Mouse (Mus musculus) limb, embryonic 13.5 days (tissue): Measurements from ENCODE around the gene Phf6. TPM values are rescaled to one million over a fixed set of nuclear protein-coding genes. Genes with fewer than 3 reads are reported as not detected.
"Not testable (repeated sequence)": the region's sequence is repeated elsewhere in the genome, so short reads cannot be mapped to it uniquely, and the experiment has no call there.

Source experiments
- ATAC-seq: fragments of 200-750 bp; cut with Nextera tagmentation; 2 replicates; pipeline ENCODE4 v1.8.0; 2017; ENCODE audit warnings: low read depth, moderate number of reproducible peaks, moderate TSS enrichment; ENCODE audit not compliant: low FRiP score
- H3K27ac ChIP-seq: fragments of 300-500 bp; sonication (generic); 2 replicates; pipeline ENCODE4 v1.5.1; 2015; ENCODE audit warnings: inconsistent platforms, mild to moderate bottlenecking, moderate library complexity
- H3K27me3 ChIP-seq: fragments of 300-500 bp; sonication (generic); 2 replicates; pipeline ENCODE4 v1.6.1; 2015; ENCODE audit warnings: mild to moderate bottlenecking, inconsistent platforms
- H3K36me3 ChIP-seq: fragments of 300-500 bp; sonication (generic); 2 replicates; pipeline ENCODE4 v1.6.1; 2015; ENCODE audit warnings: inconsistent platforms, mild to moderate bottlenecking, moderate library complexity
- H3K4me1 ChIP-seq: fragments of 300-500 bp; sonication (generic); 2 replicates; pipeline ENCODE4 v1.6.1; 2015; ENCODE audit warnings: inconsistent platforms
- H3K4me2 ChIP-seq: fragments of 300-500 bp; sonication (generic); replicated peaks from 2 replicates; pipeline ENCODE4 v1.6.1; 2015; ENCODE audit warnings: inconsistent platforms, mild to moderate bottlenecking, moderate library complexity
- H3K4me3 ChIP-seq: fragments of 300-500 bp; sonication (generic); 2 replicates; pipeline ENCODE4 v1.5.1; 2015; ENCODE audit warnings: moderate library complexity, mild to moderate bottlenecking, inconsistent platforms
- H3K9ac ChIP-seq: fragments of 300-500 bp; sonication (generic); 2 replicates; pipeline ENCODE4 v1.6.1; 2015; ENCODE audit warnings: mild to moderate bottlenecking, inconsistent platforms
- H3K9me3 ChIP-seq: fragments of 300-500 bp; sonication (generic); 2 replicates; pipeline ENCODE4 v1.6.1; 2016; ENCODE audit warnings: inconsistent platforms
- WGBS: fragments of 180-500 bp; shearing (Covaris S2); methylation state at CpG from one replicate; pipeline ENCODE4 v1.1.7; 2015; 5-methylcytosine and 5-hydroxymethylcytosine counted together
- polyA plus RNA-seq: library from polyadenylated mRNA; unstranded; fragments of >200 nt; fragmentation: Nextera tagmentation; extraction: Ambion mirVana; gene quantifications from 2 replicates; pipeline ENCODE4 v1.2.1, GENCODE M21; 2015

Gene Phf6
- 57.4 and 65.6 TPM in 2 replicates for polyA plus RNA-seq

- no peaks in the 10 kb centered on the region for H3K4me1 ChIP-seq
- peak; percentile 99 for ATAC-seq
- H3K9ac ChIP-seq, result peak within 1 kb of the TSS; percentile 85
- peak within 1 kb of the TSS; percentile 63 for H3K4me2 ChIP-seq
- no peaks in the 10 kb centered on the region for H3K27me3 ChIP-seq
- WGBS, result 22% methylated on average over 44 of the region's 54 CpGs
- H3K4me3 ChIP-seq, result peak within 1 kb of the TSS; percentile 65
- H3K36me3 ChIP-seq, result no peaks in the 10 kb centered on the region
- H3K27ac ChIP-seq, result peak within 1 kb of the TSS; percentile 91
- H3K9me3 ChIP-seq, result no peaks in the 10 kb centered on the region
Observed at GRCm38 (mm10) chrX:52911587-52912371, at the start of gene Phf6. Gene Phf6, plus strand, starts transcription at chrX:52912266.

- 52% methylated on average over 2 of the region's 2 CpGs for WGBS
- H3K27me3 ChIP-seq, result peaks cover 3% of the 10 kb centered on the region; the same call in 1 of the 2 replicates
- ATAC-seq, result no peak
- H3K9me3 ChIP-seq, result no peaks in the 10 kb centered on the region
- no peak overlapping the region for H3K4me3 ChIP-seq
- no peaks in the 10 kb centered on the region for H3K36me3 ChIP-seq
- no peak overlapping the region for H3K27ac ChIP-seq
- no peaks in the 10 kb centered on the region for H3K4me1 ChIP-seq
- H3K9ac ChIP-seq, result no peak overlapping the region
- H3K4me2 ChIP-seq, result no peak overlapping the region
Observed at GRCm38 (mm10) chrX:52864126-52864525, 47.9 kb upstream of the Phf6 start.

DNA sequence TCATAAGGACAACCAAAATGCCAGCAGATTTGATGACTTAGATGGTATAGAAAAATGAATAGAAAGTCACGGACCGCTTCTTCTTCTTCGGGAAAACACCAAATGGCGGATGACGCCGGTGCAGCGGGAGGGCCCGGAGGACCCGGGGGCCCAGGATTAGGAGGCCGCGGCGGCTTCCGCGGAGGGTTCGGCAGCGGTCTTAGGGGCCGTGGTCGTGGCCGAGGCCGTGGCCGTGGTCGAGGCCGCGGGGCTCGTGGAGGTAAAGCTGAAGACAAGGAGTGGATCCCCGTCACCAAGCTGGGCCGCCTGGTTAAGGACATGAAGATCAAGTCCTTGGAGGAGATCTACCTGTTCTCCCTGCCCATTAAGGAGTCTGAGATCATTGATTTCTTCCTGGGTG lies 13.6 kb upstream of the Phf6 start:
- H3K36me3 ChIP-seq, ATAC-seq, H3K9ac ChIP-seq, H3K4me3 ChIP-seq, H3K9me3 ChIP-seq, H3K27ac ChIP-seq, H3K27me3 ChIP-seq, H3K4me1 ChIP-seq, H3K4me2 ChIP-seq: not testable (repeated sequence)
- 83% methylated on average over 16 of the region's 27 CpGs for WGBS

GRCm38 (mm10) chrX:52912372-52912728 lies 284 bp downstream of the Phf6 start:
- Histone ChIP-seq H3K4me1 (no peaks in the 10 kb centered on the region), H3K4me3 (peak overlapping the region; percentile 65), H3K9me3 (no peaks in the 10 kb centered on the region), H3K27ac (peak overlapping the region; percentile 91), H3K27me3 (no peaks in the 10 kb centered on the region), H3K9ac (peak overlapping the region; percentile 85), H3K4me2 (peak overlapping the region; percentile 63), H3K36me3 (no peaks in the 10 kb centered on the region)
- peak; percentile 68; the same call in 1 of the 2 replicates for ATAC-seq
- WGBS, result 25% methylated on average over 20 of the region's 26 CpGs

DNA sequence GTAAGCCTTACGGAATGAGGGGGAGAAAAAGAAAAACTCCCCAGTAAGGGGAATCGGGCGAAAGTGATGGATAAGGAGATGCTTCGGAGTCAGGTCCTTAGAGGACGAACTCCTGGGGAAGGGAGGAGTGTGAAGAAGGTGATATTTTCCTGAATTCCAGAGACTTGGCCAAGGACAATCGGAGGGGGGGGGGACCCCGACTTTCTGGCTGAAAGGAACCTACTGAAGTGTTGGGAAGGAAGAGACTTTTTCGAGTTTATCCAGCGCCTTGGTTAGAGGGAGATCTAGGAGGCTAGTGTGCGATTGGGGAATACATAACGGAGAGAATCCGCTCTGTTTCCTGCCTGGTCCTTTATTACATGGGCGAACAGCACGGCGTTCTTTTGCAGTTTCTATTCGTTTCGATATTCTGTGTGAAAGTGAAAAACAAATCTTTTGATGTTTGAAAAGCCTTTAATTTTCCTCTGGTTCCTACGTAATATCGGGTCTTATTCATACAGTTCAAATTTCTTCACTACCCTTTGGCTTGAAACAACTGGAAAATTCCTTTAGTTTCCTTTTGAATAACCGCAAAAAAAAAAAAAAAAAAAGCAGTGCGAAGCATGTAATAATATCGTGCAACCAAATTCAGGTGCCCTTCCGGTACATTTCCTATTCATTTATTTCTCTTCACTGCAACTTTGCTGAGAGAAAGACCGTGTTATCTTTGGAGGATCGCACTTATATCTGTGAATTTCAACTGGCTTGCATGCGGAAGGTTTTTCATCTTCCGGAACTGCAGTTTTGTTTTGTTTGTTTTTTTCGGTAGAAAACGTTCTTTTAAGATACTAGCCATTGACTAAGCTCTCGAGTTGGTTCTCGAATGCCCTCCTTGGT lies 998 bp downstream of the Phf6 start:
- Histone ChIP-seq H3K27me3 (no peaks in the 10 kb centered on the region), H3K27ac (no peak overlapping the region; the same call in 1 of the 2 replicates), H3K4me3 (peak overlapping the region; percentile 65), H3K4me1 (no peaks in the 10 kb centered on the region), H3K9ac (peak overlapping the region; percentile 85), H3K4me2 (peak overlapping the region; percentile 63), H3K9me3 (no peaks in the 10 kb centered on the region), H3K36me3 (no peaks in the 10 kb centered on the region)
- 17% methylated on average over 31 of the region's 31 CpGs for WGBS
- ATAC-seq, result no peak

- Histone ChIP-seq H3K9ac (no peak overlapping the region), H3K36me3 (no peaks in the 10 kb centered on the region), H3K27me3 (no peaks in the 10 kb centered on the region), H3K4me1 (no peaks in the 10 kb centered on the region), H3K4me3 (peak overlapping the region; percentile 65), H3K9me3 (no peaks in the 10 kb centered on the region), H3K27ac (no peak overlapping the region), H3K4me2 (peak overlapping the region; percentile 63)
- ATAC-seq, result no peak
- 55% methylated on average over 4 of the region's 4 CpGs for WGBS
Observed at GRCm38 (mm10) chrX:52913856-52914255, 1.8 kb downstream of the Phf6 start.

DNA sequence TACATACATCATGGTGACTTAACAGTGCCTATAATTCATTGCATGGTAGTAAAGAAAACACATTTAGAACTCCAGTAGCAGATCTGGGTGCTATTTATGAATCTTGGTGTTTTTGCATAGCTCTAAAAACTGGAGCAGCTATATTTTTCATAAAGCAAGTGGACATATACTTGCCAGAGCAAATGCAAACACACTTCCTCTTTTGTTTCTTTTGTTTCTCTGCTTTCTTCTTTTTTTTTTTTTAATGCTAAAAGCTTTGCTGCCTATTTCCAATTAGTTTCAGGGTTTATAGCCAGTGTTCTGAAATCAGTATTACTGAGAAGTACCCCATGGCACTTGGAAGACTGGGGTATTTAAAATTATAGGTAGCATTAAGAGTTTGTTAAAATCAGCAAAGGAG lies 2.6 kb downstream of the Phf6 start:
- no peaks in the 10 kb centered on the region for H3K9me3 ChIP-seq
- no peaks in the 10 kb centered on the region for H3K4me1 ChIP-seq
- H3K4me3 ChIP-seq, result no peak overlapping the region
- H3K27me3 ChIP-seq, result no peaks in the 10 kb centered on the region
- H3K4me2 ChIP-seq, result no peak overlapping the region
- H3K9ac ChIP-seq, result no peak overlapping the region
- no peak overlapping the region for H3K27ac ChIP-seq
- no peak for ATAC-seq
- H3K36me3 ChIP-seq, result no peaks in the 10 kb centered on the region

DNA sequence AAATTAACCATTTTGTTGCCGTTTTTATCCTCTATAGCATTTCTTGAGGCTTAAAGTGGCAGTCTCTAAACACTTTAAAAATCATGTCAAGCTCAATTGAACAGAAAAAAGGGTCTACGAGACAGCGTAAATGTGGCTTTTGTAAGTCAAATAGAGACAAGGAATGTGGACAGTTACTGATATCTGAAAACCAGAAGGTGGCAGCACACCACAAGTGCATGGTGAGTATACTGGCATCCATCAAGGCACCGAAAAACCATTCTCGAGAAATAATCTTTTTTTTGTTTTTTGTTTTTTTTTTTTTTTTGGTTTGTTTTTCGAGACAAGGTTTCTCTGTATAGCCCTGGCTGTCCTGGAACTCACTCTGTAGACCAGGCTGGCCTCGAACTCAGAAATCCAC lies 4.5 kb downstream of the Phf6 start:
- H3K27ac ChIP-seq, result no peak overlapping the region
- no peaks in the 10 kb centered on the region for H3K27me3 ChIP-seq
- peaks cover 3% of the 10 kb centered on the region; the same call in 1 of the 2 replicates for H3K36me3 ChIP-seq
- no peak overlapping the region for H3K4me2 ChIP-seq
- H3K9ac ChIP-seq, result no peak overlapping the region
- WGBS, result 86% methylated on average over 7 of the region's 7 CpGs
- no peak overlapping the region for H3K4me3 ChIP-seq
- no peak for ATAC-seq
- H3K9me3 ChIP-seq, result no peaks in the 10 kb centered on the region
- no peaks in the 10 kb centered on the region for H3K4me1 ChIP-seq

DNA sequence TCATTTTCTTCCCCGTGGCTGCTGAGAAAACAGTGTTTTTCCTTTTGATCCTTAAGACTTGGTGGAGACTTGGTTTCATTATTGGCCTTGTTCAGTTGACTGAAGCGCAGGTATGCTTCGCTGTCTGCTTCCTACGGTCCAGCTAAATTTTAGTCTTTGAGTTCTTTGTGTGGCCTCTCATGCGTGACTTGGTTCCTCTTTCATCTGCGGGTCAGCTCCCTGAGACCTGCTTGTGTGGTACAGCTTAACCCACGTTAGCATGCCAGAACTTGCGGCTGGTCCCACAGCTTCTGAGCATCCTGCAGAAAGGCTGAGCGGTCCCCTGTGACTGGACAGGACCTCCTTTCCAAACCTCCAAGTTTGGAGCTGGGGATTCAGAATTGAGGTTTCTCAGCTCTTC lies 14.7 kb downstream of the Phf6 start:
- H3K9ac ChIP-seq, result no peak overlapping the region
- H3K27me3 ChIP-seq, result no peaks in the 10 kb centered on the region
- H3K9me3 ChIP-seq, result no peaks in the 10 kb centered on the region
- no peak overlapping the region for H3K4me3 ChIP-seq
- H3K4me1 ChIP-seq, result no peaks in the 10 kb centered on the region
- H3K27ac ChIP-seq, result no peak overlapping the region
- H3K4me2 ChIP-seq, result no peak overlapping the region
- 84% methylated on average over 9 of the region's 9 CpGs for WGBS
- H3K36me3 ChIP-seq, result 0 out of 2 replicates have a peak, but pooled peaks cover 3% of the 10 kb centered on the region
- ATAC-seq, result no peak

DNA sequence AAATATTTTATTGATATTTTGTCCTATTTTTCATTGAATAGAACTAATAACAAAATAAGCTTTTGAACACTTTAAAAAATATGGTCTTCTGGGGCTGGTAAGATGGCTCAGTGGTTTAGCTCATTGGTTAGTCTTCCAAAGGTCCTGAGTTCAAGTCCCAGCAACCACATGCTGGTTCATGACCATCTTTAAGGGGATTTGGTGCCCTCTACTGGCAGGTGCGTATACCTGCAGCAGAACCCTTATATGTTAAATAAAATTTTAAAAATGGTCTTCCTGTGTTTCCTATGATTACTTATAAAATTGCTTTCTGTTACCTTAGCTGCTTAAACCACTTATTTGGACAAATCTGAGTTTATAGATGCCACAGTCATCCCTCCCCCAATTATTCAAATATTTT lies 16.8 kb downstream of the Phf6 start:
- no peaks in the 10 kb centered on the region for H3K4me1 ChIP-seq
- H3K9me3 ChIP-seq, result no peaks in the 10 kb centered on the region
- H3K4me3 ChIP-seq, result no peak overlapping the region
- no peaks in the 10 kb centered on the region for H3K27me3 ChIP-seq
- no peak overlapping the region for H3K4me2 ChIP-seq
- no peak for ATAC-seq
- H3K36me3 ChIP-seq, result no peaks in the 10 kb centered on the region
- WGBS, result 43% methylated on average over 1 of the region's 1 CpGs
- H3K9ac ChIP-seq, result no peak overlapping the region
- no peak overlapping the region for H3K27ac ChIP-seq

DNA sequence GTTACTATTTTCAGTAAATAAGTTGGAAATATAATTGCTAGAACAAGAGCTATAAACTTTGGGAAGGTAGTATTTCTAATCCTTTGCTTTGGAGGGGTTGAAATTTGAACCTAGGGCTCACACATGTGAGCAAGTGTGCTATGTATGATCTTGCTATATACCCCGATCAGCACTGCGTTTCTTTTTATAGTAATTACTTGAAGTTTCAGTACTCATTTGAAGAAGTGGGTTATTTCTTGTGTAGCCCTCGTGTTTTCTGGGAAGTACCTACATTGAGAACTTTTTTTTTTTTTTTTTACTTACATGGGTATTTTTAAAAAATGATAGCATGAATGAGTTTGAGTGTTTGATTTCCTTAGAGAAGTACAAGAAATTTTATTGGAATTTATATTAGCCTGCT lies 17.7 kb downstream of the Phf6 start:
- H3K4me1 ChIP-seq, result no peaks in the 10 kb centered on the region
- H3K27me3 ChIP-seq, result no peaks in the 10 kb centered on the region
- H3K36me3 ChIP-seq, result no peaks in the 10 kb centered on the region
- WGBS, result 79% methylated on average over 3 of the region's 3 CpGs
- no peak overlapping the region for H3K4me2 ChIP-seq
- no peak overlapping the region for H3K27ac ChIP-seq
- H3K4me3 ChIP-seq, result no peak overlapping the region
- no peak overlapping the region for H3K9ac ChIP-seq
- no peaks in the 10 kb centered on the region for H3K9me3 ChIP-seq
- ATAC-seq, result no peak

DNA sequence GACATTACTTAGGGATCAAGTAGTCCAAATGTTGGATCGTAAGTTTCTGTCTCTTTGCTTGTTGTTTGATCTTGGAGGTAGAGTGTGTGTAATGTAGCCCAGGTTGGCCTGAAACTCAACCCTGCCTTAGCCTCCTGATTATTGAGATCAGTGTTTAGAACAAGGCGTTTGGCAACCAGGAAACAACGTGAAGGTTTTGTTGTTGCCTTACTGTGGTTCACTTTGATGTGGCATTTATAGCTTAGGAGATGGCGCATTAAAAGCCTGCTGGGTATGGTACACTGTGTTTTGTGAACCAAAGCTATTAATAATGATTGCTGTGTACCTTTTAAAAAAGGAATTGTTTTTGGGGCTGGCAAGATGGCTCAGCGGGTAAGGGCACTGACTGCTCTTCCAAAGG lies 18.1 kb downstream of the Phf6 start:
- Histone ChIP-seq H3K4me1 (no peaks in the 10 kb centered on the region), H3K36me3 (no peaks in the 10 kb centered on the region), H3K9me3 (no peaks in the 10 kb centered on the region), H3K4me3 (no peak overlapping the region), H3K27ac (no peak overlapping the region), H3K27me3 (no peaks in the 10 kb centered on the region), H3K4me2 (no peak overlapping the region), H3K9ac (no peak overlapping the region)
- ATAC-seq, result no peak
- 72% methylated on average over 5 of the region's 5 CpGs for WGBS
